Mouse (Mus musculus) heart, embryonic 14.5 days (tissue): ENCODE measurements around the gene Klra17. TPM values are rescaled to one million over a fixed set of nuclear protein-coding genes. Genes with fewer than 3 reads are reported as not detected.
"Not testable (repeated sequence)": the region's sequence is repeated elsewhere in the genome, so short reads cannot be mapped to it uniquely, and the experiment has no call there.

Experiments
- ATAC-seq: fragments of 200-750 bp; cut with Nextera tagmentation; 2 replicates; pipeline ENCODE4 v1.8.0; 2017; ENCODE audit warnings: low read depth, moderate TSS enrichment; ENCODE audit not compliant: insufficient number of reproducible peaks, insufficient read depth, low FRiP score
- H3K27ac ChIP-seq, 2 experiments: fragments of 200-500 bp in 1 of 2; fragments of 300-500 bp in 1 of 2; sonication (generic) in 1 of 2; replicated peaks in 1 of 2; 2 replicates each; pipeline ENCODE4 v1.5.1; 2012 to 2014; ENCODE audit warnings: low read depth in 2 of 2, low read length in 2 of 2, control low read depth in 1 of 2, mild to moderate bottlenecking in 1 of 2, mixed read lengths in 1 of 2; ENCODE audit not compliant: control insufficient read depth in 1 of 2, insufficient read depth in 1 of 2
- H3K27me3 ChIP-seq: fragments of 300-500 bp; sonication (generic); 2 replicates; pipeline ENCODE4 v1.6.1; 2014; ENCODE audit warnings: mild to moderate bottlenecking, low read length, control low read depth; ENCODE audit not compliant: control insufficient read depth, insufficient read depth
- H3K36me3 ChIP-seq: fragments of 300-500 bp; sonication (generic); 2 replicates; pipeline ENCODE4 v1.6.1; 2014; ENCODE audit warnings: mild to moderate bottlenecking, control low read depth, low read length, mixed read lengths; ENCODE audit not compliant: control insufficient read depth, insufficient read depth
- H3K4me1 ChIP-seq, 2 experiments: fragments of 200-500 bp in 1 of 2; fragments of 300-500 bp in 1 of 2; sonication (generic) in 1 of 2; 2 replicates each; pipeline ENCODE4 v1.6.1; 2012 to 2014; ENCODE audit warnings: low read length in 2 of 2, control low read depth in 1 of 2, mixed read lengths in 1 of 2; ENCODE audit not compliant: control insufficient read depth in 2 of 2, insufficient read depth in 2 of 2
- H3K4me2 ChIP-seq: fragments of 300-500 bp; sonication (generic); 2 replicates; pipeline ENCODE4 v1.6.1; 2014; ENCODE audit warnings: mild to moderate bottlenecking, low read length
- H3K4me3 ChIP-seq, 2 experiments: fragments of 200-500 bp in 1 of 2; fragments of 300-500 bp in 1 of 2; sonication (generic) in 1 of 2; 2 replicates each; pipeline ENCODE4 v1.5.1; 2012 to 2014; ENCODE audit warnings: low read length in 2 of 2, mild to moderate bottlenecking in 2 of 2, control low read depth in 1 of 2, low read depth in 1 of 2, moderate library complexity in 1 of 2; ENCODE audit not compliant: control insufficient read depth in 1 of 2, insufficient read depth in 1 of 2
- H3K9ac ChIP-seq: fragments of 300-500 bp; sonication (generic); 2 replicates; pipeline ENCODE4 v1.6.1; 2014; ENCODE audit warnings: mild to moderate bottlenecking, low read length
- H3K9me3 ChIP-seq: fragments of 300-500 bp; sonication (generic); 2 replicates; pipeline ENCODE4 v1.6.1; 2016; ENCODE audit warnings: low read length, control low read depth; ENCODE audit not compliant: control insufficient read depth
- WGBS: fragments of 180-500 bp; shearing (Covaris S2); extraction: QIAGEN DNeasy Blood & Tissue Kit; methylation state at CpG from one replicate; pipeline ENCODE4 v1.1.7; 2014; 5-methylcytosine and 5-hydroxymethylcytosine counted together
- polyA plus RNA-seq: library from polyadenylated mRNA; unstranded; fragments of >200 nt; fragmentation: Nextera tagmentation; extraction: Ambion mirVana; gene quantifications from 2 replicates; pipeline ENCODE4 v1.2.1, GENCODE M21; 2014

Klra17 gene
- polyA plus RNA-seq = not detected in 2 replicates

DNA sequence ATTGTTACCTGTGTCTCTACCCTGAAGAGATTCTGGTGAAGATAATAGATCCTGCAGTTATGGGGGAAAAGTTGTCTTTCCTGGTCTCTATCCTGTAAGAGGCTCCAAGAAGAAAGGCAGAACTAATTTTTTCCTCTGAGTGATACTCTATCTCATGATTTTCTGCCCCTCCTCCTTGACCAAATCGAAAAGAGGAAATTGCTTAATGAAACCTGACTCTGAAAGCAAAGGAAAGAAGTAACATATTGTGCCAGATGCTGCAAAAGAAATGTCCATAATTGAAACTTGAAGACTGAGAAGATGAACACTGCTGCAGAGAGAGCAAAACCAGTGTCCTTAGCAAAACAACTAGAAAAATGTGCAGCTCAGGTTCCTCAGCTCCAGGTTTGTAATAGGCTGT lies at the start of gene Klra17:
Gene Klra17, minus strand, starts transcription at position 124 of the 400 bp plus-strand sequence.
- no peak within 1 kb of the TSS for H3K4me2 ChIP-seq
- no peaks in the 10 kb centered on the region for H3K27me3 ChIP-seq
- no peak within 1 kb of the TSS for H3K27ac ChIP-seq
- H3K4me3 ChIP-seq = no peak within 1 kb of the TSS
- H3K9me3 ChIP-seq = peaks cover 5% of the 10 kb centered on the region; the same call in 1 of the 2 replicates
- H3K36me3 ChIP-seq = no peaks in the 10 kb centered on the region
- no peaks in the 10 kb centered on the region for H3K4me1 ChIP-seq
- 52% methylated on average over 1 of the region's 1 CpGs for WGBS
- no peak for ATAC-seq
- H3K9ac ChIP-seq = no peak within 1 kb of the TSS

DNA sequence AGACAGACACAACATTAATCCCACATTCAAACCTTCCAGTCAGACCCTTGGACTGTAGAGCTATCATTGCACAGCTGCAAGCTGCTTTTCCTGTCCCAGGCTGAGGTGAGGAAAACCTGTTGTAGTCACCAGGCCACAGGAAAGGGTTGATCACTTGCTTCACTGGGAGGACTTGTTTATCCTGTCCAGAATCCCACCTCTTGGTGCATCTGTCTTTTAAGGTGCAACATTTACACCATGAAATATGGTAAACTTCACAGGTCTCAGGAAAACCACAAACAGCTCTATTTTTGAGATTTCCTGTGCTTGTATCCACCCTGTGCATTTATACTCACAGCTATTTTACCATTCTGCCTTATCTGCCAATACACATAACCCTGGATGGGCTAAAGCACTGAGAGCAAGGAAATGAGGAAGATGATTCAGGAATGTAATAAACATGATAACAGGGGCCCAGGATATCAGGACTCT lies 41.0 kb upstream of the Klra17 start, which contains the start of gene Klra5:
Gene Klra5, minus strand, starts transcription at position 175 of the 471 bp plus-strand sequence.
- H3K9ac ChIP-seq, ATAC-seq, H3K4me2 ChIP-seq, H3K9me3 ChIP-seq, H3K27ac ChIP-seq, H3K27me3 ChIP-seq, H3K4me1 ChIP-seq, H3K4me3 ChIP-seq, H3K36me3 ChIP-seq: not testable (repeated sequence)

DNA sequence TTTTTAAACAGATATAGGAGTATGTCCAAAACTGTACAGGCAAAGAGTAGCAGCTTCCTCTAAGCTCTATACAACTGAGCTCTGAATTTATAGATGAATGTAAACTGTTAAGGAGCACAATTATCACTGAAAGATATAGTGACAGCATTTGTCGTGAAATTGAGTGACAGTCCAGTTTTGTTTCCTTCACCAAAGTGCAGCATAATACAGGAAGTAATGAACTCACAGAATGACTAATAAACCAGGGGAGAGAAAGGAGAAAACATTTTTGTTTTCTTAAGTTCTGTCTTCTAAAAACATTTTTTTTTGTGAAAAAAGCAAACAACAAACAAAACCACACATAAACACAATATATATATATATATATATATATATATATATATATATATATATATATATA lies 40.5 kb upstream of the Klra17 start:
- WGBS = 57% methylated on average over 1 of the region's 1 CpGs
- no peak overlapping the region for H3K9ac ChIP-seq
- H3K4me2 ChIP-seq = no peak overlapping the region
- no peak overlapping the region for H3K27ac ChIP-seq
- H3K9me3 ChIP-seq = no peaks in the 10 kb centered on the region
- no peaks in the 10 kb centered on the region for H3K27me3 ChIP-seq
- H3K36me3 ChIP-seq = no peaks in the 10 kb centered on the region
- H3K4me3 ChIP-seq = no peak overlapping the region
- ATAC-seq = no peak
- no peaks in the 10 kb centered on the region for H3K4me1 ChIP-seq

DNA sequence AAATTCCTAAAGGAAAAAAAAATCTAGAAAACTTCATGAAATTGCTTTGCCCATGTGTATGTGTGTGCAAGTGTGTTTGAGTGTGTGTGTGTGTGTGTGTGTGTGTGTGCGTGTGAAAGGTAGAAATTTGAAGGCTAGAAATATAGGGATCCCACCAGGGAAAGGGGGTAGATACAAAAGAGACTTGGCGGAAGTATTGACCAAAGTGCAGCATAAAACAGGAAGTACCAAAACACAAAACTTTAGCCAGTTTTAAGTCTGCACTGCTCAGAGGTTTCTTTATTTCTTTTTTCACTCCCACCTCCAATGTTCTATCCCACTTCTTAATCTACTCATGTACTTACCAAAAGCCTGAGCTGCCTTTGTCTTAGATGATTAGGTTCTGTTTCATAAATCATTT lies 6.1 kb upstream of the Klra17 start:
- H3K9ac ChIP-seq = no peak overlapping the region
- H3K36me3 ChIP-seq = no peaks in the 10 kb centered on the region
- H3K4me1 ChIP-seq = no peaks in the 10 kb centered on the region
- H3K27me3 ChIP-seq = no peaks in the 10 kb centered on the region
- H3K4me2 ChIP-seq = no peak overlapping the region
- ATAC-seq = no peak
- H3K4me3 ChIP-seq = no peak overlapping the region
- 70% methylated on average over 2 of the region's 2 CpGs for WGBS
- H3K27ac ChIP-seq = no peak overlapping the region
- H3K9me3 ChIP-seq = 0 out of 2 replicates have a peak, but pooled peaks cover 15% of the 10 kb centered on the region

DNA sequence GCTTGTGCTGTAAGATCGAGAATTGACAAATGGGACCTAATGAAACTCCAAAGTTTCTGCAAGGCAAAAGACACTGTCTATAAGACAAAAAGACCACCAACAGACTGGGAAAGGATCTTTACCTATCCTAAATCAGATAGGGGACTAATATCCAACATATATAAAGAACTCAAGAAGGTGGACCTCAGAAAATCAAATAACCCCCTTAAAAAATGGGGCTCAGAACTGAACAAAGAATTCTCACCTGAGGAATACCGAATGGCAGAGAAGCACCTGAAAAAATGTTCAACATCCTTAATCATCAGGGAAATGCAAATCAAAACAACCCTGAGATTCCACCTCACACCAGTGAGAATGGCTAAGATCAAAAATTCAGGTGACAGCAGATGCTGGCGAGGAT lies 14.1 kb downstream of the Klra17 start, which contains the start of gene Gm17631:
Gene Gm17631, plus strand, starts transcription at position 301 of the 400 bp plus-strand sequence.
- not testable (repeated sequence) for H3K4me2 ChIP-seq, H3K36me3 ChIP-seq, ATAC-seq, H3K4me3 ChIP-seq, H3K27me3 ChIP-seq, H3K9ac ChIP-seq, H3K27ac ChIP-seq, H3K4me1 ChIP-seq, H3K9me3 ChIP-seq
- WGBS = no CpG with 5 or more reads among the region's 3 CpGs

DNA sequence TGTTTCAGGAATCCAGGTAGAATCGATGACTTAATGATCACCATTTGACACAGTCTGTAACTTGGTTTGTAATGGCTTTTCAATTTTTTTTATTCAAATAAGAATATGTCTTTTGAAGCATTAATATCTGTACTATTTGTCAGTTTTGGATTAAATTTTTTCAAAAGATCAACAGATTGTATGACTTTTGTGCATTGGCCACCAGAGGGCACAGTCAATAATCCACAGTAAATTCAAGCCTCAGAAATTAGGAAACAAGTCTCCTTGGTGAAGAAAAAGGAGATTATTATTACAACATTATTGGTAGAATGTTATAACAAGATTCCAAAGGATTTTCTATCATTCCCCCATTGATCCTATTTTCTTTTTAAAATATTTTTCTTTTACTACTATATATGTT lies 50.9 kb downstream of the Klra17 start:
- ATAC-seq = no peak

DNA sequence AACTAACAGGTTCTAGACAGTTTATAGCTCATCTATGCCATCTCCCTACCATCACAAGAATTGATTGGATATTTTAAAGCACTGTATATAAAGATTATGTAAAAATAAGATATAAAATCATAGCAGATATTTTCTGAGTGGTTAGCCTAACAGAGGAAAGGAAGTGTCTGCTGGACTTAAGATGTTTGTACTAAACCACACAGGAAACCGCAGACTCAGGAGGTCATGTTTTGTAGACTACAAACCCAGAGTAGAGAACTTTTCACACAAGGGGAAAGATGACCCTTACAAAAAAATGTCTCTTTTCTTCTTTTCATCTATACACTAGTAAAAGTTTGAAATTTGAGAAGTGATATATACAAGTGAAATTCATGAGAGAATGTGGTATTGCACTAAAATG lies 52.5 kb downstream of the Klra17 start:
- 0 out of 2 replicates have a peak, but pooled peaks cover 7% of the 10 kb centered on the region for H3K9me3 ChIP-seq
- no peak overlapping the region for H3K4me2 ChIP-seq
- H3K27ac ChIP-seq = no peak overlapping the region
- 69% methylated on average over 1 of the region's 1 CpGs for WGBS
- no peak overlapping the region for H3K4me3 ChIP-seq
- H3K4me1 ChIP-seq = no peaks in the 10 kb centered on the region
- H3K27me3 ChIP-seq = no peaks in the 10 kb centered on the region
- H3K36me3 ChIP-seq = no peaks in the 10 kb centered on the region
- ATAC-seq = no peak
- no peak overlapping the region for H3K9ac ChIP-seq

More for the DNA sequence above, 50.9 kb downstream of the Klra17 start:
- no peak overlapping the region for H3K4me3 ChIP-seq
- H3K9me3 ChIP-seq = 0 out of 2 replicates have a peak, but pooled peaks cover 6% of the 10 kb centered on the region
- no peaks in the 10 kb centered on the region for H3K27me3 ChIP-seq
- H3K4me2 ChIP-seq = no peak overlapping the region
- WGBS = 70% methylated on average over 1 of the region's 1 CpGs
- no peaks in the 10 kb centered on the region for H3K4me1 ChIP-seq
- H3K9ac ChIP-seq = no peak overlapping the region
- H3K36me3 ChIP-seq = no peaks in the 10 kb centered on the region
- H3K27ac ChIP-seq = no peak overlapping the region

DNA sequence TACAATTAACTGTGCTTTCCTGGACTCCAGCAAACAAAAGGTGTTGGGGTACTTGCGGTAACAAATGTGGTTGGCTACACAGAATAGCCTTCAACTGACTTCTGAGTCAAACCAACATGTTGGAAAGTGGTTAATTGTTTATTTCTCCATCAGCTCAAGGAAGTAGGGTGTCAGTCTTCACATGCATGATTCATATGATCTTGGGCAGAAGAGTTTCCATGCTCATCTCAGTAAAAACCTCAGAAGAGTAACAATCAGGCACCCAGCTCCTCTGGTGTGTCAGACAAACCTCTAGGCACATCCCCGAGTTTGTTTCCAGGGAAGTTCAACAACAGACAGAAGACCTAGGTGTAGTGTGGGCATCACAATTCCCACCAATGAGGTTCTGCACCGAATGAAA lies 58.7 kb downstream of the Klra17 start:
- Histone ChIP-seq H3K9ac (no peak overlapping the region), H3K4me3 (no peak overlapping the region), H3K4me1 (no peaks in the 10 kb centered on the region), H3K36me3 (no peaks in the 10 kb centered on the region), H3K27me3 (no peaks in the 10 kb centered on the region), H3K4me2 (no peak overlapping the region), H3K27ac (no peak overlapping the region), H3K9me3 (0 out of 2 replicates have a peak, but pooled peaks cover 5% of the 10 kb centered on the region)
- no peak for ATAC-seq
- WGBS = 51% methylated on average over 3 of the region's 3 CpGs
